Mouse (Mus musculus) testis, adult 10 weeks (tissue): Measurements from ENCODE around the gene Nudt2. TPM values are rescaled to one million over a fixed set of nuclear protein-coding genes. Genes with fewer than 3 reads are reported as not detected.

Source experiments
- polyA plus RNA-seq: library from polyadenylated mRNA; stranded (reverse); fragments of 350-450 nt; fragmentation: Illumina TruSeq; extraction: RNeasy Lipid Tissue Mini Kit (QIAGEN cat#74804); gene quantifications from one replicate; pipeline ENCODE4 v1.2.3, GENCODE M21; 2014; ENCODE audit warnings: low read depth, low replicate concordance

Gene Nudt2
- polyA plus RNA-seq = 13.1 TPM

DNA sequence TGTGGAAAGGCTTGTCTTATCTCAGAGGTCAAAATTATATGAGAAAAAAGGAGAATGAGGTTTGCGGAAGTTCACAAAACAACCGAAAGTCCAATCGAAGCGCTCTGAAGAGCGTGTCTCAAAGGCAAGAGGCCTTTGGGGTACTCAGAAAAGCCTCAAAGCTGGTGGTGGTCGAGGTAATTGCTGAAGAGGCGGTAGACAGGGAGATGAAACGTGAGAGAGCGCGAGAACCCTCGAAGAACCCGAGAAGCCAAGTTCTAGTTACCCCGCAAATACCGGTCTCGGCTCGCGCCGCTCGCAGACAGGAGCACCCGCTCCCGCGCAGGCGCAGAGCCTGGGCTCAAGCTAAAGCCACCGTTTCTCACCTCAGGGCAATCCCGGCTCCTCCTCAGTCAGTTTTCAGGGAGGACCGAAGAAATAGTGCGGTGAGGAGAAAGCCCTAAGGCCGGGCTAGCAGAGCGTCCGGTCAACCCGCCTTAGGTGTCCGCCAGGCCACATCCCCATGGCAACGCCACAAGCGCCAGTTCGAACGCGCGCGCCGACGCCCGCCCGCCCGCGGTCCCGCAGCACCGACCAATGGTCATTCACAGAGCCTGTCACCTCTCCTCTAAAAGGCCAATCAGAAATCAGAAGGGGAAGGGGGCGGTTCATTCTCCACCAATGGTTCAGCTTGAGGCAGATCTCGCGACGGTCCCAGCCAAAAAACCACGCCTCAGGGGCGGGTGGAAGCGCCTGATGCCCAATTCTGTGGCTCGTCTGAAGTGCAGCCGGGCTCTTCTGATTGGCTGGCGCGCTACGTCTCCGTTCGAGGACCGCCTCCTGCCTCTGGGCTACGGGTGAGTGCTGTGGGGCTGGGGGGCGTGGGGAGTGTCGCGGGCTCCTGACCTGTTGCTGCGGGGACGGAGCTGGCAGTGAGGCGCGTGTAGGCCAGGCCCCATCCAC, at the start of gene Nudt2, which contains the start of gene Kif24:
Nudt2 (plus strand) TSS at position 807 of the 942 bp plus-strand sequence.
Kif24 (minus strand) TSS at position 543 of the 942 bp plus-strand sequence.

DNA sequence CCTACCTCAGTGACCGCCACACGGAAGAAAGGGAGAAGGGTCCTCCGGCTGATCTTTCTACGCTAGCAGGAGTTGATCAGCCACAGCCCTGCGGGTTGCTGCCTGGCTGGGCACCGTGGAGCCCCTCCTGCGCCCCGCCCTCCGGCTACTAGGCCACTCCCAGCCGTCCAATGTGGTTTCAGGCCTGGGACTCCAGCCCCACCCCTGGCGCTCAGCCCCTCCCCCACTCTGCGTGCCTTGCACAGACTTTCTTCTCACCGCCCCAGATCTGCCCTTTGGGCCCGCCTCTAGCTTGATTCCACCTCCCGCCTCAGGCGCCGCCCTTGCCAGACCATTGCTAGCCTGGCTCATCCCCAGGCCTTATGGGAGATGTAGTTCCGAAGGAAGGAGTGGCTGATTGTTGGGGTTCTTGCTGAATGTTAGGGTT, 38.0 kb downstream of the Nudt2 start, which contains the start of gene AI464131:
AI464131 (minus strand) TSS at position 91 of the 427 bp plus-strand sequence.

DNA sequence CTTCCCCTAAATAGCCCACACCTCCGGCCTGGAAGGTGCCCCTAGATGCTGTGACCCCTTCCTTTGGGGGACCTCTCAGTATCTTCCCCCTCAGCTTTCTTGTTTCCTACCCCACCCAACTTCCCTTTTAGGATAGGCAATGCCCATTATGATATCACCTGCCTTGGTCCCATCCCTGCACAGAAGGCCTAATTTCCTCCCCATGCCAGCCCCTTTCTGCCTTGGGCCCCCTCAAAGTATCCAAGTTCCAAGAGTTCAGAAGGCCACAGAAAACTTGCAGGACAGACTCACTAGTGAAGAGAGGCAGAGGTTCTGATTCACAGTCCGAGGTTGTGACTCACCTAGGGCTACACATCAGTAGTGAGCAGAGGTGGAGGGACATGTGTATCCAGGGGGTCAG, 52.3 kb downstream of the Nudt2 start, which contains the start of gene 1110017D15Rik:
1110017D15Rik (minus strand) TSS at position 101 of the 400 bp plus-strand sequence.

Other genes starting within 250 kb of the Nudt2 start
- 176 TPM for gene Ubap2, start 190.0 kb upstream of the Nudt2 start, polyA plus RNA-seq
- gene Dcaf12, start 150.3 kb upstream of the Nudt2 start, polyA plus RNA-seq = 47.3 TPM
- gene Ubap1, start 116.2 kb upstream of the Nudt2 start, polyA plus RNA-seq = 72.6 TPM
- 26.8 TPM for gene Kif24, start 264 bp upstream of the Nudt2 start, polyA plus RNA-seq
- gene AI464131, start 37.9 kb downstream of the Nudt2 start, polyA plus RNA-seq = 4.2 TPM
- 211 TPM for gene 1110017D15Rik, start 52.2 kb downstream of the Nudt2 start, polyA plus RNA-seq
- gene Fam219a, start 104.4 kb downstream of the Nudt2 start, polyA plus RNA-seq = 5.2 TPM
- gene Dnaic1, start 104.6 kb downstream of the Nudt2 start, polyA plus RNA-seq = 36.1 TPM
- gene Enho, start 175.2 kb downstream of the Nudt2 start, polyA plus RNA-seq = 0.17 TPM
- not detected for gene Cntfr, start 231.9 kb downstream of the Nudt2 start, polyA plus RNA-seq
- gene Il11ra1, start 234.8 kb downstream of the Nudt2 start, polyA plus RNA-seq = 4.1 TPM
- gene Rpp25l, start 248.4 kb downstream of the Nudt2 start, polyA plus RNA-seq = not detected